Mouse (Mus musculus) midbrain, embryonic 13.5 days (tissue): ENCODE measurements at regions not wholly inside any gene's neighbourhood (a gene's known extent, or its start where the extent isn't known, plus 50 kb on each side); places are given as distances from the start of the nearest gene placed in this dataset.
"Not testable (repeated sequence)": the region's sequence is repeated elsewhere in the genome, so short reads cannot be mapped to it uniquely, and the experiment has no call there.

ENCODE experiments used
- ATAC-seq: fragments of 200-750 bp; cut with Nextera tagmentation; 2 replicates; pipeline ENCODE4 v1.8.0; 2017; ENCODE audit warnings: mild to moderate bottlenecking, moderate TSS enrichment, moderate library complexity
- H3K27ac ChIP-seq: fragments of 300-500 bp; sonication (generic); 2 replicates; pipeline ENCODE4 v1.5.1; 2015; ENCODE audit warnings: inconsistent platforms, mild to moderate bottlenecking, moderate library complexity
- H3K27me3 ChIP-seq: fragments of 300-500 bp; sonication (generic); 2 replicates; pipeline ENCODE4 v1.6.1; 2015; ENCODE audit warnings: mild to moderate bottlenecking, inconsistent platforms
- H3K36me3 ChIP-seq: fragments of 300-500 bp; sonication (generic); 2 replicates; pipeline ENCODE4 v1.6.1; 2015; ENCODE audit warnings: mild to moderate bottlenecking, inconsistent platforms
- H3K4me1 ChIP-seq: fragments of 300-500 bp; sonication (generic); replicated peaks from 2 replicates; pipeline ENCODE4 v1.6.1; 2015; ENCODE audit warnings: inconsistent platforms
- H3K4me2 ChIP-seq: fragments of 300-500 bp; sonication (generic); replicated peaks from 2 replicates; pipeline ENCODE4 v1.6.1; 2015; ENCODE audit warnings: moderate library complexity, mild to moderate bottlenecking, inconsistent platforms
- H3K4me3 ChIP-seq: fragments of 300-500 bp; sonication (generic); replicated peaks from 2 replicates; pipeline ENCODE4 v1.5.1; 2015; ENCODE audit warnings: mild to moderate bottlenecking, inconsistent platforms
- H3K9ac ChIP-seq: fragments of 300-500 bp; sonication (generic); replicated peaks from 2 replicates; pipeline ENCODE4 v1.6.1; 2015; ENCODE audit warnings: mild to moderate bottlenecking, inconsistent platforms
- H3K9me3 ChIP-seq: fragments of 300-500 bp; sonication (generic); 2 replicates; pipeline ENCODE4 v1.6.1; 2016; ENCODE audit warnings: mild to moderate bottlenecking, inconsistent platforms
- WGBS: fragments of 180-500 bp; shearing (Covaris S2); methylation state at CpG from one replicate; pipeline ENCODE4 v1.1.7; 2015; 5-methylcytosine and 5-hydroxymethylcytosine counted together

DNA sequence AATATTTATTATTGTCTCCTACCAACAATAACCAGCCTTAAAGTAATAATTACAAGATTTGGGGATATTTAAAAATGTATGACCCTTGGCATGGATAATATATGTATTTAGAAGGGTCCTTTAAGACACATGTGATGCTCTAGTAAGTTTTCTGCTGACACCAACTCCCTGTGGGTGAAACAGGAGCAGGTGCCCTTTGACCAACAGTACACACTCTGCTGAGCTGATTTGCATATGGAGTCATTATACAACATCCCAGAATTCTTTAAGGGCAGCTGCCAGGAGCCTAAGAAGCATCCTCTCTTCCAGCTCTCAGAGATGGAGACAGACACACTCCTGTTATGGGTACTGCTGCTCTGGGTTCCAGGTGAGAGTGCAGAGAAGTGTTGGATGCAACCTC is 274.1 kb downstream of the Rpia start:
- Histone ChIP-seq H3K27ac (no peak overlapping the region), H3K4me2 (no peak overlapping the region), H3K27me3 (no peaks in the 10 kb centered on the region), H3K36me3 (no peaks in the 10 kb centered on the region), H3K9me3 (no peaks in the 10 kb centered on the region), H3K4me1 (no peaks in the 10 kb centered on the region), H3K4me3 (no peak overlapping the region), H3K9ac (no peak overlapping the region)
- ATAC-seq, result no peak

- Histone ChIP-seq H3K4me1 (no peaks in the 10 kb centered on the region), H3K4me3 (no peak overlapping the region), H3K9ac (no peak overlapping the region), H3K36me3 (no peaks in the 10 kb centered on the region), H3K27ac (no peak overlapping the region), H3K9me3 (no peaks in the 10 kb centered on the region), H3K4me2 (no peak overlapping the region), H3K27me3 (no peaks in the 10 kb centered on the region)
- 83% methylated on average over 1 of the region's 1 CpGs for WGBS
- peak; percentile 17; the same call in 1 of the 2 replicates for ATAC-seq
Observed at GRCm38 (mm10) chr6:70468623-70469479, 323.2 kb downstream of the Rpia start.

DNA sequence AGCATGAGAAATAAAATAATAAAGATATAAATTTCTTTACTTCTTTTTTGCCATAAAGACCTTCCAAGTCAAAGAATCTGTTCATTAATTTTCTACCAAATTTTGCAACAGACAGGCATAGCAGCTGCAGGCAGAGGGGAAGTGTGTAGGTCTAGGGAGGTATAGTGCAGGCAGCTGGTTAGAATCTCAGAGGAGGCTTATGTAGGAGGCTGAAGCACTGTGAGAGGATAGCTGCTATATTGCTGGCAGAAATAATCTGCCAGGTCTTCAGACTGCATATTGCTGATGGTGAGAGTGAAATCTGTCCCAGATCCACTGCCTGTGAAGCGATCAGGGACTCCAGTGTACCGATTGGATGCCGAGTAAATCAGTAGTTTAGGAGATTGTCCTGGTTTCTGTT is 334.8 kb downstream of the Rpia start:
- Histone ChIP-seq H3K4me2 (no peak overlapping the region), H3K4me1 (no peaks in the 10 kb centered on the region), H3K4me3 (no peak overlapping the region), H3K9me3 (no peaks in the 10 kb centered on the region), H3K27me3 (no peaks in the 10 kb centered on the region), H3K9ac (no peak overlapping the region), H3K36me3 (no peaks in the 10 kb centered on the region), H3K27ac (no peak overlapping the region)
- WGBS, result 95% methylated on average over 3 of the region's 3 CpGs
- ATAC-seq, result no peak

- H3K4me3 ChIP-seq, H3K27ac ChIP-seq, H3K4me1 ChIP-seq, H3K9ac ChIP-seq, H3K9me3 ChIP-seq, ATAC-seq, H3K4me2 ChIP-seq, H3K27me3 ChIP-seq, H3K36me3 ChIP-seq: not testable (repeated sequence)
- WGBS, result 78% methylated on average over 2 of the region's 2 CpGs
Observed at GRCm38 (mm10) chr6:70434739-70435138, 357.3 kb downstream of the Rpia start.

DNA sequence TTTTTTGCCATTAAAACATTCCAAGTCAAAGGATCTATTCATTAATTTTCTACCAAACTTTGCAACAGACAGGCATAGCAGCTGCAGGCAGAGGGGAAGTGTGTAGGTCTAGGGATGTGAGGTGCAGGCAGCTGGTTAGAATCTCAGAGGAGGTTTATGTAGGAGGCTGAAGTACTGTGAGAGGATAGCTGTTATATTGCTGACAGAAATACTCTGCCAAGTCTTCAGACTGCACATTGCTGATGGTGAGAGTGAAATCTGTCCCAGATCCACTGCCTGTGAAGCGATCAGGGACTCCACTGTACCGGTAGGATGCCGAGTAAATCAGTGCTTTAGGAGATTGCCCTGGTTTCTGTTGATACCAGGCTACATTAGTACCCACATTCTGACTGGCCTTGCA is 385.7 kb downstream of the Rpia start:
- not testable (repeated sequence) for H3K4me1 ChIP-seq, H3K9me3 ChIP-seq, H3K4me3 ChIP-seq, ATAC-seq, H3K9ac ChIP-seq, H3K36me3 ChIP-seq, H3K27ac ChIP-seq, H3K27me3 ChIP-seq, H3K4me2 ChIP-seq
- WGBS, result 94% methylated on average over 3 of the region's 3 CpGs

GRCm38 (mm10) chr6:70389850-70390249 is 402.2 kb downstream of the Rpia start:
- H3K9me3 ChIP-seq, H3K9ac ChIP-seq, H3K4me1 ChIP-seq, H3K4me2 ChIP-seq, ATAC-seq, H3K27ac ChIP-seq, H3K27me3 ChIP-seq, H3K4me3 ChIP-seq, H3K36me3 ChIP-seq: not testable (repeated sequence)

DNA sequence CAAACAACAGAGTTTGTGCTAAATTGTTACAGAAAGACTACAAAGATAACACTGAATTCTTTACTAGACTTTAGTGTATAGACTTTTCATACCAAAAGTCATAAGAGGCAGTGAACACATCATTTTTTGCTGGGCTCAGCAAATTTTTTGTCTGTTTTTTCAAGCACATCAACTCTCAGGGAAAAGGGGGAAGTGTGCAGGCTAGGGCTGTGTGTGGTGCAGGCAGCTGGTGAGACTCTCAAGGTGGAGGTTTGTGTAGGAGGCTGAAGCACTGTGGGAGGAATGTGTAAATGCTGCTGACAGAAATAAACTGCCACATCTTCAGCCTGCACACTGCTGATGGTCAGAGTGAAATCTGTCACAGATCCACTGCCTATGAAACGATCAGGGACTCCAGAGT is 405.6 kb downstream of the Rpia start:
- no CpG with 5 or more reads among the region's 1 CpGs for WGBS

DNA sequence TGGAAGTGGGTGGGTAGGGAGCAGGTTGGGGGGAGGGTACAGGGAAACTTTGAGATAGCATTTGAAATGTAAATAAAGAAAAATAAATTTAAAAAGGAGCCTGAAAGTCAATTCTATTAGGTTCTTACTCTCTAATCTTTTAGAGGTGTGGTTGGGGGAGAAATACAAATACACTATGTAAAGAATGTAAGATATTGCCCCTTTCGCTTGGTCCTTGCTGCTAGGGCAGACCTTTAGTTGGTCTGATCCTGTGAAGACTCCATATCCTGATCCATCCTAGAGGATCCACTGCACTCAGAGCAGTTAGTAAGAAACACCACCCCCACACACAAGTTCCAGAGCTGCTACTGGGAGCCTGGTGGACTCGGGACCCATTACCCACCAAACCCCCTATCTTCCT is 412.7 kb downstream of the Rpia start:
- not testable (repeated sequence) for H3K4me2 ChIP-seq, H3K27ac ChIP-seq, H3K27me3 ChIP-seq, H3K36me3 ChIP-seq, ATAC-seq, H3K9me3 ChIP-seq, H3K4me3 ChIP-seq, H3K9ac ChIP-seq, H3K4me1 ChIP-seq
- 92% methylated on average over 2 of the region's 2 CpGs for WGBS

More for the DNA sequence above, 405.6 kb downstream of the Rpia start:
- not testable (repeated sequence) for H3K27me3 ChIP-seq, H3K27ac ChIP-seq, ATAC-seq, H3K9me3 ChIP-seq, H3K4me2 ChIP-seq, H3K36me3 ChIP-seq, H3K4me1 ChIP-seq, H3K9ac ChIP-seq, H3K4me3 ChIP-seq

- not testable (repeated sequence) for H3K36me3 ChIP-seq
- 94% methylated on average over 5 of the region's 5 CpGs for WGBS
Observed at GRCm38 (mm10) chr6:70371821-70372220, 420.2 kb downstream of the Rpia start.

GRCm38 (mm10) chr6:70356303-70356702 is 435.7 kb downstream of the Rpia start:
- Histone ChIP-seq H3K4me1 (no peaks in the 10 kb centered on the region), H3K36me3 (no peaks in the 10 kb centered on the region), H3K4me2 (no peak overlapping the region), H3K9ac (no peak overlapping the region), H3K27ac (no peak overlapping the region), H3K27me3 (no peaks in the 10 kb centered on the region), H3K9me3 (no peaks in the 10 kb centered on the region), H3K4me3 (no peak overlapping the region)
- WGBS, result 90% methylated on average over 2 of the region's 2 CpGs
- no peak for ATAC-seq

More at GRCm38 (mm10) chr6:70371821-70372220, 420.2 kb downstream of the Rpia start:
- H3K27ac ChIP-seq, H3K27me3 ChIP-seq, ATAC-seq, H3K9me3 ChIP-seq, H3K4me2 ChIP-seq, H3K9ac ChIP-seq, H3K4me3 ChIP-seq, H3K4me1 ChIP-seq: not testable (repeated sequence)

DNA sequence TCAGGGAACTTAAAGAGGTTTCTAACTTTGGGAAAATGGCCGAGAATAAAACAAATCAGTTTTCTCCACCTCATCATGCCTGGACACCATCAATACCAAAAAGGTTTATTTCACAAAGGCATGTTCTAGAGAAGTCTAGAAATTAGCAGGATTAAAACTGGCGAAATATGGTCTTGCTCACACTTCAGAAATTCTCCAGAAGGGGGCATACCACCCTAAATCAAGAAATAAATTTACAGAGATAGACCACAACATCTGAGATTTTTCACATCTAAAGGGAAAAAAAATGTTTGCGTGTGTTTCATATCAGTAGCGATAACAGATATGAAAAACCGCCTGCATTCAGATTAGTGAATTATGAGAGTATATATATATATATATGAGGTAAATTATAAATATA is 449.9 kb downstream of the Rpia start:
- no peak for ATAC-seq
- Histone ChIP-seq H3K36me3 (no peaks in the 10 kb centered on the region), H3K4me3 (no peak overlapping the region), H3K9ac (no peak overlapping the region), H3K4me1 (no peaks in the 10 kb centered on the region), H3K9me3 (no peaks in the 10 kb centered on the region), H3K27ac (no peak overlapping the region), H3K4me2 (no peak overlapping the region), H3K27me3 (no peaks in the 10 kb centered on the region)
- 79% methylated on average over 5 of the region's 5 CpGs for WGBS

GRCm38 (mm10) chr6:70340691-70341090 is 451.3 kb downstream of the Rpia start:
- not testable (repeated sequence) for ATAC-seq, H3K27ac ChIP-seq, H3K27me3 ChIP-seq, H3K9ac ChIP-seq, H3K4me1 ChIP-seq, H3K9me3 ChIP-seq, H3K36me3 ChIP-seq, H3K4me2 ChIP-seq, H3K4me3 ChIP-seq
- 81% methylated on average over 2 of the region's 2 CpGs for WGBS

- Histone ChIP-seq H3K27ac (no peak overlapping the region), H3K9ac (no peak overlapping the region), H3K4me3 (no peak overlapping the region), H3K27me3 (no peaks in the 10 kb centered on the region), H3K9me3 (no peaks in the 10 kb centered on the region), H3K4me2 (no peak overlapping the region), H3K36me3 (no peaks in the 10 kb centered on the region), H3K4me1 (no peaks in the 10 kb centered on the region)
- WGBS, result 61% methylated on average over 1 of the region's 1 CpGs
- ATAC-seq, result no peak
Observed at GRCm38 (mm10) chr6:70315318-70315717, 476.7 kb downstream of the Rpia start.
